Mouse (Mus musculus): ENCODE results near the gene Mrvi1.

Mrvi1 gene

GRCm38 (mm10) chr7:110834522-110834921 lies 147.7 kb downstream of the Mrvi1 start:
- no peak for DNase-seq (ENCODE audit: low spot score in 2 of 2)

- no peak for DNase-seq (ENCODE audit: low spot score in 2 of 2)
Observed at GRCm38 (mm10) chr7:110834018-110834417, 148.2 kb downstream of the Mrvi1 start.

GRCm38 (mm10) chr7:110833024-110833423 lies 149.2 kb downstream of the Mrvi1 start:
- DNase-seq (ENCODE audit: low spot score in 2 of 2): no peak

- DNase-seq (ENCODE audit: low spot score in 2 of 2): no peak
Observed at GRCm38 (mm10) chr7:110823995-110824953, 158.0 kb downstream of the Mrvi1 start.

- DNase-seq (ENCODE audit: low spot score in 2 of 2): no peak
Observed at GRCm38 (mm10) chr7:110823593-110823992, 158.7 kb downstream of the Mrvi1 start.

GRCm38 (mm10) chr7:110823076-110823475 lies 159.2 kb downstream of the Mrvi1 start:
- DNase-seq (ENCODE audit: low spot score in 2 of 2): no peak

GRCm38 (mm10) chr7:110822055-110822454 lies 160.2 kb downstream of the Mrvi1 start:
- DNase-seq (ENCODE audit: low spot score in 2 of 2): no peak

GRCm38 (mm10) chr7:110821653-110822052 lies 160.6 kb downstream of the Mrvi1 start:
- peak; percentile 71 to 75 for DNase-seq (ENCODE audit: low spot score in 2 of 2)

- no peak for DNase-seq (ENCODE audit: low spot score in 2 of 2)
Observed at GRCm38 (mm10) chr7:110821068-110821467, 161.2 kb downstream of the Mrvi1 start.

- DNase-seq (ENCODE audit: low spot score in 2 of 2): no peak
Observed at GRCm38 (mm10) chr7:110818787-110819350, 163.4 kb downstream of the Mrvi1 start.
